ENCODE assay signal across 11 mouse cellular contexts in the genomic region with DNA sequence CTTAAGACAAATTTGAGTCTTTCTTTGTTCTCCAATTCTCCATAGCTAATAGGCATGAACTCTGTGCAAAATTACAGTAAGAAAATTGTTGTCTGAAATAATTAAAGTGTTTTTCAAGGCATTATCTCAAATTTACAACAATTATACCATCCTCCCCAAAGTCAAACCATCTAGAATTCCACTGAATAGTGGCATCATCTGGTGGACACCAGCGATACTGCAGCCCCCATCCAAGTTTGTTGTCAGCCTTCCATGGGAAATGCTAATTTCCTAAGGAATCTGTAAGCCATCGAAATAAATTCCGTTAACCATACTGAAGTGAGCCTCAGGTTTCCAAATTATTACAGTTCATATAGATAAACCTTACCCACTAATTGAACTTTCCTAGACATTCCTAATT.
DNase-seq lines count a peak whose midpoint lies in the region; ATAC-seq and TF ChIP-seq lines count a peak whose summit lies in the region.
"Had no signal": no experiment of that assay in that cellular context is flagged by ENCODE, and none has a peak within 500 bp of the region (broad histone marks: within the 10 kb centered on the region; RNA-seq: fewer than 3 reads in every experiment).

No protein-coding gene starts in this region.

- 0 out of 2 replicates have a peak overlapping the region, but pooled peaks have one; percentile 52 for H3K27ac ChIP-seq in forebrain, embryonic 15.5 days (replicated peaks)
- no peak overlapping the region for H3K27ac ChIP-seq in forebrain, embryonic 12.5 days
- H3K27ac ChIP-seq in liver, postnatal 0 days (ENCODE audit: low read depth) = no peak overlapping the region
- no peak overlapping the region for H3K27ac ChIP-seq in midbrain, embryonic 10.5 days (replicated peaks)
- H3K27ac ChIP-seq: embryonic facial prominence, embryonic 15.5 days had no signal

- ATAC-seq in forebrain, embryonic 15.5 days (replicated peaks) = no peak
- ATAC-seq in forebrain, embryonic 12.5 days (ENCODE audit: low FRiP score) = no peak
- ATAC-seq in liver, postnatal 0 days = no peak

- H3K36me3 ChIP-seq in forebrain, embryonic 15.5 days = no peaks in the 10 kb centered on the region
- H3K36me3 ChIP-seq in forebrain, embryonic 12.5 days (replicated peaks) = no peaks in the 10 kb centered on the region
- H3K36me3 ChIP-seq in liver, postnatal 0 days (replicated peaks; ENCODE audit: insufficient read depth, low read length) = no peaks in the 10 kb centered on the region
- H3K36me3 ChIP-seq in midbrain, embryonic 10.5 days = no peaks in the 10 kb centered on the region
- H3K36me3 ChIP-seq: embryonic facial prominence, embryonic 15.5 days had no signal

- peaks cover 45% of the 10 kb centered on the region for H3K4me1 ChIP-seq in forebrain, embryonic 15.5 days
- peaks cover 40% of the 10 kb centered on the region for H3K4me1 ChIP-seq in forebrain, embryonic 12.5 days
- H3K4me1 ChIP-seq in liver, postnatal 0 days (ENCODE audit: insufficient read depth) = no peaks in the 10 kb centered on the region
- peaks cover 42% of the 10 kb centered on the region for H3K4me1 ChIP-seq in midbrain, embryonic 10.5 days

- no peak for TF ChIP-seq EP300 in liver, postnatal 0 days (IDR thresholded peaks at IDR 0.05; ENCODE audit: low read depth)

- no peak overlapping the region for H3K4me3 ChIP-seq in forebrain, embryonic 15.5 days
- no peak overlapping the region for H3K4me3 ChIP-seq in forebrain, embryonic 12.5 days (replicated peaks)
- H3K4me3 ChIP-seq in liver, postnatal 0 days (ENCODE audit: low read depth, low read length) = no peak overlapping the region
- no peak overlapping the region for H3K4me3 ChIP-seq in midbrain, embryonic 10.5 days
- H3K4me3 ChIP-seq: embryonic facial prominence, embryonic 15.5 days; myocyte had no signal

- WGBS in forebrain, embryonic 15.5 days = 39% methylated on average over 3 of the region's 3 CpGs
- 54% methylated on average over 3 of the region's 3 CpGs for WGBS in forebrain, embryonic 12.5 days
- WGBS in liver, postnatal 0 days (ENCODE audit: insufficient replicate concordance) = 45% methylated on average over 3 of the region's 3 CpGs
- 47% methylated on average over 3 of the region's 3 CpGs for WGBS in midbrain, embryonic 10.5 days

- H3K27me3 ChIP-seq in forebrain, embryonic 15.5 days = no peaks in the 10 kb centered on the region
- H3K27me3 ChIP-seq in forebrain, embryonic 12.5 days = no peaks in the 10 kb centered on the region
- no peaks in the 10 kb centered on the region for H3K27me3 ChIP-seq in liver, postnatal 0 days (ENCODE audit: insufficient read depth, low read length)
- peaks cover 57% of the 10 kb centered on the region for H3K27me3 ChIP-seq in midbrain, embryonic 10.5 days (ENCODE audit: low read depth, poor library complexity, severe bottlenecking)
- H3K27me3 ChIP-seq: embryonic facial prominence, embryonic 15.5 days had no signal

- no peak overlapping the region for H3K9ac ChIP-seq in forebrain, embryonic 15.5 days (replicated peaks)
- no peak overlapping the region for H3K9ac ChIP-seq in forebrain, embryonic 12.5 days
- no peak overlapping the region for H3K9ac ChIP-seq in liver, postnatal 0 days (replicated peaks)
- H3K9ac ChIP-seq: embryonic facial prominence, embryonic 15.5 days had no signal

- H3K4me2 ChIP-seq in forebrain, embryonic 15.5 days (replicated peaks) = no peak overlapping the region
- no peak overlapping the region for H3K4me2 ChIP-seq in forebrain, embryonic 12.5 days
- no peak overlapping the region for H3K4me2 ChIP-seq in liver, postnatal 0 days (ENCODE audit: low read depth, low read length)
- H3K4me2 ChIP-seq: embryonic facial prominence, embryonic 15.5 days had no signal

- H3K9me3 ChIP-seq in forebrain, embryonic 15.5 days = no peaks in the 10 kb centered on the region
- H3K9me3 ChIP-seq in forebrain, embryonic 12.5 days = no peaks in the 10 kb centered on the region
- H3K9me3 ChIP-seq in liver, postnatal 0 days (ENCODE audit: low read length) = no peaks in the 10 kb centered on the region
- no peaks in the 10 kb centered on the region for H3K9me3 ChIP-seq in midbrain, embryonic 10.5 days (replicated peaks)
- H3K9me3 ChIP-seq: embryonic facial prominence, embryonic 15.5 days had no signal

- peak; percentile 75 for TF ChIP-seq CTCF in liver, postnatal 0 days (IDR thresholded peaks at IDR 0.05; ENCODE audit: low read depth)

- no peak for DNase-seq in liver, postnatal 0 days
- no peak for DNase-seq in liver
- peak; percentile 66 for DNase-seq in embryo, embryonic 10.5 days (ENCODE audit: low spot score)
- peak; percentile 40 for DNase-seq in retina, postnatal 1 day
- DNase-seq in T-cell, adult 2 months (ENCODE audit: low spot score) = no peak
- no peak for DNase-seq in midbrain, embryonic 10.5 days (ENCODE audit: low spot score)
- DNase-seq: thymus, adult 18-20 months had no signal

Comparison
In these comparisons a context has a peak if more than half of its experiments do, and no peak if none do; other contexts are left out.
1. DNase-seq: peak in embryo, embryonic 10.5 days (single experiment) and retina, postnatal 1 day (single experiment); none in liver, postnatal 0 days (single experiment), liver (single experiment), T-cell, adult 2 months (single experiment) and midbrain, embryonic 10.5 days (single experiment).